Mouse (Mus musculus) neural tube, embryonic 11.5 days (tissue): ENCODE results near the gene Vnn3. TPM values are rescaled to one million over a fixed set of nuclear protein-coding genes. Genes with fewer than 3 reads are reported as not detected.

Source experiments
- ATAC-seq: fragments of 200-750 bp; cut with Nextera tagmentation; 2 replicates; pipeline ENCODE4 v1.8.0; 2017; ENCODE audit warnings: moderate number of reproducible peaks, mild to moderate bottlenecking, moderate TSS enrichment, moderate library complexity; ENCODE audit not compliant: insufficient read depth, low FRiP score, low TSS enrichment
- DNase-seq: peaks from one replicate; pipeline ENCODE4 v3.0.0-alpha.2; 2015; ENCODE audit warnings: low spot score
- H3K27ac ChIP-seq: fragments of 300-500 bp; sonication (generic); 2 replicates; pipeline ENCODE4 v1.5.1; 2014; ENCODE audit warnings: low read depth, mild to moderate bottlenecking, low read length
- H3K27me3 ChIP-seq: fragments of 300-500 bp; sonication (generic); 2 replicates; pipeline ENCODE4 v1.6.1; 2014; ENCODE audit warnings: mild to moderate bottlenecking, low read length, mixed read lengths; ENCODE audit not compliant: control insufficient read depth, insufficient read depth
- H3K36me3 ChIP-seq: fragments of 300-500 bp; sonication (generic); 2 replicates; pipeline ENCODE4 v1.6.1; 2014; ENCODE audit warnings: mild to moderate bottlenecking, low read length, moderate library complexity, mixed read lengths; ENCODE audit not compliant: control insufficient read depth, insufficient read depth
- H3K4me1 ChIP-seq: fragments of 300-500 bp; sonication (generic); 2 replicates; pipeline ENCODE4 v1.6.1; 2014; ENCODE audit warnings: low read length, mixed read lengths; ENCODE audit not compliant: control insufficient read depth, insufficient read depth
- H3K4me2 ChIP-seq: fragments of 300-500 bp; sonication (generic); 2 replicates; pipeline ENCODE4 v1.6.1; 2014; ENCODE audit warnings: low read depth, mild to moderate bottlenecking, moderate library complexity
- H3K4me3 ChIP-seq: fragments of 300-500 bp; sonication (generic); 2 replicates; pipeline ENCODE4 v1.5.1; 2014; ENCODE audit warnings: low read depth, low read length
- H3K9ac ChIP-seq: fragments of 300-500 bp; sonication (generic); 2 replicates; pipeline ENCODE4 v1.6.1; 2014; ENCODE audit warnings: mild to moderate bottlenecking, low read length
- H3K9me3 ChIP-seq: fragments of 300-500 bp; sonication (generic); 2 replicates; pipeline ENCODE4 v1.6.1; 2016; ENCODE audit warnings: low read length; ENCODE audit not compliant: control insufficient read depth
- WGBS: fragments of 180-500 bp; shearing (Covaris S2); extraction: QIAGEN DNeasy Blood & Tissue Kit; methylation state at CpG from one replicate; pipeline ENCODE4 v1.1.7; 2014; 5-methylcytosine and 5-hydroxymethylcytosine counted together
- polyA plus RNA-seq: library from polyadenylated mRNA; unstranded; fragments of >200 nt; fragmentation: Nextera tagmentation; extraction: Ambion mirVana; gene quantifications from 2 replicates; pipeline ENCODE4 v1.2.1, GENCODE M21; 2014

Gene Vnn3
- polyA plus RNA-seq, result not detected in 2 replicates

DNA sequence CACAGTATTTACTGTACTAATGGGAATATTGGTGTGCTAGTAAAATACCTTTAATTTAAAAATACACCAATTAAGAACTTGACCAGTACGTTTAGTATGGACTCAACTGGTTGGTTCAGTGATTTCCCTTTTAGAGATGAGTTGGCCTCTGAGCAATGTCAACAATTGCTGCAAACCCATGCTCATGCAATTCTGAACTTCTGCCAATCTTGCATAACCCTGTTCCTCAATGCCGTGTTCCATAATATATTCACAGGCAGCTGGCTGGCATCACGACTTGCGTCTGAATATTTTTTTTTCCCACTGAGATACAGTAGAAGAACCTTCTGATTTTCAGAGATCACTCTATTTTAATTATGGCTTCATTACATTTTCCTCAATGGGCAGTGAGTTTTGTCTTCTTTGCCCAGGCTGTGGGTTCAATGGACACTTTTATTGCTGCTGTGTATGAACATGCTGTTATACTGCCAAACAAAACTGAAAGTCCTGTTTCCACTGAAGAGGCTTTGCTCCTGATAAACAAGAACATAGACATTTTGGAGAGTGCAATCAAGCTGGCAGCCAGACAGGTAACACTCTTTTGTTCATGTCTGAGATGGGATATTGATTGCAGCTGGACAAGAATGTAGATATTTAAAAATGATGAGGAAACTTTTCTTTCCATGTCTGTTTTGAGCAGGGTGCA is at the start of gene Vnn3:
Gene Vnn3 (plus strand): TSS at position 235 of the 685 bp plus-strand sequence.
- whole genome bisulfite sequencing, result 91% methylated on average over 4 of the region's 4 CpGs
- ATAC-seq, result no peak
- no peak for DNase-seq
- H3K9me3 ChIP-seq, result no peaks in the 10 kb centered on the region
- H3K36me3 ChIP-seq, result no peaks in the 10 kb centered on the region
- no peak within 1 kb of the TSS for H3K4me3 ChIP-seq
- no peak within 1 kb of the TSS for H3K4me2 ChIP-seq
- H3K27ac ChIP-seq, result no peak within 1 kb of the TSS
- H3K4me1 ChIP-seq, result no peaks in the 10 kb centered on the region
- H3K27me3 ChIP-seq, result no peaks in the 10 kb centered on the region
- no peak within 1 kb of the TSS for H3K9ac ChIP-seq

DNA sequence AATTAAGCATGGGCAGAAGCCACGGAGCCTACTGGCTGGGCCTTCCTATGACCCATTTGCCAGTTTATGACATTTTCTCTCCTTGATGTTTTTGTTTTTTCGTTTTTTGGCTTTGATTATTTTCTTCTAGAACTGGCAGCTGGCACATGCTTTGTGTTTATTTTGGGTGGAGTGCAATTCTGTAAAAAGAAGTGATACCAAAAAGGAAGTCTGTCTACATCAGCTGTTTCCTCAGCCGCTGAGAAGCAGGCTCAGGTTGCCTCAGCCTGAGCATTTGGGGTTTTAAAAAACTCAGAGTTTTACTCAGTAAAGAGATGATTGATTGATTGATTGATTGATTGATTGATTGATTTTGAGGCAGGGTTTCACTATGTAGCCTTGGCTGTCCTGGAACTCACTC is 48.4 kb upstream of the Vnn3 start:
- H3K4me2 ChIP-seq, result no peak overlapping the region
- H3K27ac ChIP-seq, result no peak overlapping the region
- no peak overlapping the region for H3K9ac ChIP-seq
- WGBS, result 76% methylated on average over 3 of the region's 3 CpGs
- no peak for ATAC-seq
- H3K36me3 ChIP-seq, result no peaks in the 10 kb centered on the region
- H3K4me1 ChIP-seq, result no peaks in the 10 kb centered on the region
- DNase-seq, result peak; percentile 2
- H3K27me3 ChIP-seq, result no peaks in the 10 kb centered on the region
- no peaks in the 10 kb centered on the region for H3K9me3 ChIP-seq
- H3K4me3 ChIP-seq, result no peak overlapping the region

DNA sequence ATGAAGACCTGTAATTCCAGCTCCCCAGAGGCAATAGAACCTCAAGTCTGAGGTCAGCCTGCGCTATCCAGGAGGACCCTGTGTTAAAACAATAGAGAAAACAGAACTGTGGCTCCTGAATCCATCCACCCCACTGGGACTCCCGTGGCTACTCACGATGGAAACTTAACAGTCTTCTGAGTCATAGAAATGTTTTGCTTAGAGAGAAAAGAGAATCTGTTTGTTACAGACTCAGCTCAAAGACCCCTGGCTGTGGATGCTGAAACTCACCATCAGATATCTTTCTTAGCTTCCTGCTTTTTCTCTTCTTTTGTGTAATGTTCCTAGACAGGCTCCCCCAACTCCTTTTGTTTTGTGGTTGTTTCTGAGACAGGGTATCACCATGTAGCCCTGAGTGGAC is 46.6 kb upstream of the Vnn3 start:
- DNase-seq, result no peak
- Histone ChIP-seq H3K36me3 (no peaks in the 10 kb centered on the region), H3K27me3 (no peaks in the 10 kb centered on the region), H3K4me3 (no peak overlapping the region), H3K4me2 (no peak overlapping the region), H3K9me3 (no peaks in the 10 kb centered on the region), H3K9ac (no peak overlapping the region), H3K4me1 (no peaks in the 10 kb centered on the region), H3K27ac (no peak overlapping the region)
- ATAC-seq, result no peak
- 67% methylated on average over 3 of the region's 3 CpGs for WGBS

DNA sequence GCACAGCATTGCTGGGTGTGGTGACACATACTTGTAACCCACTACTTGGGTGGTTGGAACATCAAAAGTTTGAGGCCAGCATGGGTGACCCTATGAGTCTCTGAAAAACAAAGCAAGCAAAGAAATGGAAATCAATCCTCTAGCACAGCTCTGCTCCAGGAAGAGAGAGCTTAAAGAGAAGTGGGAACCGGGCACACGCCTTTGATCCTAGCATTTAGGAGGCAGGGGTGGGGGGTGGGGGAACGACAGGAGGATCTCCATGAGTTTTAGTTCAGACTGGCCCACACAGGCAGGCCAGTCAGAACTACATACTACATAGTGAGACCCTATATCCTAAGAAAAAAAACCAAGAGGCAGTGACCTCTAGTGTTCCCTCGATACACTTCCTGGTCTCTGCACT is 45.1 kb upstream of the Vnn3 start:
- Histone ChIP-seq H3K9me3 (no peaks in the 10 kb centered on the region), H3K27ac (no peak overlapping the region), H3K4me1 (no peaks in the 10 kb centered on the region), H3K9ac (no peak overlapping the region), H3K27me3 (no peaks in the 10 kb centered on the region), H3K4me2 (no peak overlapping the region), H3K4me3 (no peak overlapping the region), H3K36me3 (no peaks in the 10 kb centered on the region)
- ATAC-seq (no peak), DNase-seq (no peak)
- WGBS, result 29% methylated on average over 4 of the region's 4 CpGs

DNA sequence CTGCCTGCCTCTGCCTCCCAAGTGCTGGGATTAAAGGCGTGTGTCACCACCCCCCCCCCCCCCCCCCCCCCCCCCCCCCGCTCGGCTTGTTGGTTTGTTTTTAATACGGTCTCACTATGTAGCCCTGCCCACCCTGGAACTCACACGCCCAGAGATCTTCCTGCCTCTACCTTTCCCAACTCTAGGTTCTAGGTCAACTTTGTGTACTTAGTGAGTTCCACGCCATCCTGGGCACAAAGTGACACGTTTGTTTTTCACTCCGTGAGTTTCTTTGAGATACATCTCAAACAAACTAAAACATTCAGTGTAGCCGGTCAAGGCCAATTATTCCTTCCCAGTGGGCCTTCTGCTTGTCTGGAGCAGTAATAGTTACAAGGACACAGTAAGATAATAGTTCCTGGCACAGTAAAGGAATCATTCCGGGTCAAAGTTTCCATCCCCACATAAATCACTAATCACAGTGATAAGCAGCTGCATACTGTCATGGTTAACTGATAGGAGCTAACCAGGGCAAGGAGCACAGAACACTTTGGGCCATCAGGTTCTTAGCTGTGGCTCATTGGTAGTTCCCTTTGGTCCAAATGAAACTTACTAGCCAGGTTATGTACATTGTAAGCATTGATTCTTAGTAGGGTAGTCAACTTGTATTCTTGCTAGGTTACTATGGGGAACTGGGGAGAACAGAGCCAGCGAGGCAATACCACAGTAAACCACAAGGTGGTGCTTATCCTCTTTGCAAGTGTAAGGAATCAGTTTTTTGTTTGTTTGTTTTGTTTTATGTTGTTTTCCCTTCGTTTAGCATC is 39.4 kb upstream of the Vnn3 start:
- DNase-seq (peak; percentile 57), ATAC-seq (no peak; the same call in 1 of the 2 replicates)
- Histone ChIP-seq H3K4me2 (no peak overlapping the region), H3K27ac (no peak overlapping the region), H3K9ac (no peak overlapping the region), H3K4me3 (no peak overlapping the region), H3K4me1 (no peaks in the 10 kb centered on the region), H3K27me3 (no peaks in the 10 kb centered on the region), H3K9me3 (no peaks in the 10 kb centered on the region), H3K36me3 (no peaks in the 10 kb centered on the region)
- 79% methylated on average over 8 of the region's 12 CpGs for WGBS

DNA sequence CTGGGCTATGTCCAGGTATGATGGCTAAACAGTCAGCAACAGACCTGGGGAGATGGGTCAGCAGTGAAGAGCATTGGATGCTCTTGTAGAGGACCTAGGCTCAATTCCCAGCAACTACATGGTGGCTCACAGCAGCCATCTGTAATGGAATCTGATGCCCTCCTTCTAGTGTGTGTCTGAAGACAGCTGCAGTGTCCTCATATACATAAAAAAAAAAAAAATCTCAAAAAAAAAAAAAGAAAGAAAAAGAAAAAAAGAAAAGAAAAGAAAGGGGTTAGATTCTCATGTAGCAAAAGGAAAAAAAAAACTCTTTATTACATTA is 38.9 kb upstream of the Vnn3 start:
- Histone ChIP-seq H3K4me3 (no peak overlapping the region), H3K36me3 (no peaks in the 10 kb centered on the region), H3K4me2 (no peak overlapping the region), H3K27ac (no peak overlapping the region), H3K27me3 (no peaks in the 10 kb centered on the region), H3K4me1 (no peaks in the 10 kb centered on the region), H3K9ac (no peak overlapping the region), H3K9me3 (no peaks in the 10 kb centered on the region)
- ATAC-seq (no peak; the same call in 1 of the 2 replicates), DNase-seq (no peak)

DNA sequence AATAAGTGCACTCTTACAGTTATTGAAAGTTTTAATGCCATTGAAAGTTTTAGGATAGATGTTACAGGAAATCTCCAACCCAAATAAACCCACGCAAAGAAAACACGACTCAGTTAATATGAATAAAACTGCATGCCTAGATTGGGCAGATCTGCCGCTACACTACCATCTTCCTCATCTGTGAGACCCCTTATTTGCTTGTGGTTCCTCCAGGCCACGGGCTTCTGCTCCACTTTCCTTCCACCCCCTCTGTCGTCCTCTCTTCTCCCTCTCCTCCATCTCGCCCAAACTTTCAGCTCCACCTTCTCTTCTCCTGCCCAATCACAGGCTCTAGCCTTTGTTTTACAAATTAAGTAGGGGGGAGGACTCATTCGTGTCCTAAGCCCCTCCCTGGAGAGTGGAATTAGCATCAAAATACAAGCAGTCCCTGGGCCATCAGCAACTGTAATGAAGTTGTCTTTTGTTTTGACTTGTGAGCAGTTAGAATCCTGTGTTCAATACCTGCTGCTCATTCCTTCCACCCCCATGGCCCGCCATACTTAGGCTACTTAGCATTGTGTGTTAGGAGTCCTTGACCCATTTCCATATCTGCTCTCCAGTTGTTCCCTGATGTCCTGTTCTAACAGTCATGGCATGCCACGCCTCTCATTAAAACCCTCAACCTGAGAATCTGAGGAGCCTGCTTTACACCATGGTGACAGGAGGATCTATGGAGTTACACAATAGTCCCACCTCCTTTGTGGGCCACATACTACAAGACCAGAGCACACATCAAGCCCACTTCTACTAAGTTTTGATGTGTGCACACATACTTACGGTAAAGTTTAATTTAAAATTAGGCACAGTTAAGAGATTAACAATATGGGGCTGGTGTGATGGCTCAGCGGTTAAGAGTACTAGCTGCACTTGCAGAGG is 38.2 kb upstream of the Vnn3 start:
- no peaks in the 10 kb centered on the region for H3K27me3 ChIP-seq
- no peaks in the 10 kb centered on the region for H3K4me1 ChIP-seq
- no peak overlapping the region for H3K4me3 ChIP-seq
- H3K4me2 ChIP-seq, result no peak overlapping the region
- ATAC-seq (peak; percentile 62), DNase-seq (no peak)
- no peak overlapping the region for H3K27ac ChIP-seq
- no peaks in the 10 kb centered on the region for H3K9me3 ChIP-seq
- H3K36me3 ChIP-seq, result no peaks in the 10 kb centered on the region
- no peak overlapping the region for H3K9ac ChIP-seq
- WGBS, result 60% methylated on average over 11 of the region's 11 CpGs

DNA sequence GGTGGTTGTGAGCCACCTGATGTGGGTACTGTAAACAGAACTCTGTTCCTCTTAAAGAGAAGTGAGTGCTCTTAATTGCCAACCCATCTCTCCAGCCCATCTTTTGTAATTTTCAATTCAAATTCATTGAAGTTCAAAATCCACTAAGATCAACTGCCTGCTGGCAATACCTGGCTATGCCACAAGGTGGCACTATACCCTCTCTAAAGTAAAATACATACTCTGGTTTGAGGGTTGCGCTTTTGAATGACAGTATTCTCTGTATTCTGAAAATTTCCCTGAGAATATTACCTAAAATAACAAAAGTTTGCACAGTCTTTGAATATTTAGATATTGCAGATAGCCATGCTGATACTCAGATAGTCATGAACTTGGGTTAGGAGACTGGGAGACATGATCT is 36.1 kb upstream of the Vnn3 start:
- Histone ChIP-seq H3K4me3 (no peak overlapping the region), H3K36me3 (no peaks in the 10 kb centered on the region), H3K4me2 (no peak overlapping the region), H3K27ac (no peak overlapping the region), H3K9me3 (no peaks in the 10 kb centered on the region), H3K27me3 (no peaks in the 10 kb centered on the region), H3K4me1 (no peaks in the 10 kb centered on the region), H3K9ac (no peak overlapping the region)
- ATAC-seq (peak; percentile 28), DNase-seq (peak; percentile 72)
- 60% methylated on average over 1 of the region's 1 CpGs for WGBS
